In the genomic region with DNA sequence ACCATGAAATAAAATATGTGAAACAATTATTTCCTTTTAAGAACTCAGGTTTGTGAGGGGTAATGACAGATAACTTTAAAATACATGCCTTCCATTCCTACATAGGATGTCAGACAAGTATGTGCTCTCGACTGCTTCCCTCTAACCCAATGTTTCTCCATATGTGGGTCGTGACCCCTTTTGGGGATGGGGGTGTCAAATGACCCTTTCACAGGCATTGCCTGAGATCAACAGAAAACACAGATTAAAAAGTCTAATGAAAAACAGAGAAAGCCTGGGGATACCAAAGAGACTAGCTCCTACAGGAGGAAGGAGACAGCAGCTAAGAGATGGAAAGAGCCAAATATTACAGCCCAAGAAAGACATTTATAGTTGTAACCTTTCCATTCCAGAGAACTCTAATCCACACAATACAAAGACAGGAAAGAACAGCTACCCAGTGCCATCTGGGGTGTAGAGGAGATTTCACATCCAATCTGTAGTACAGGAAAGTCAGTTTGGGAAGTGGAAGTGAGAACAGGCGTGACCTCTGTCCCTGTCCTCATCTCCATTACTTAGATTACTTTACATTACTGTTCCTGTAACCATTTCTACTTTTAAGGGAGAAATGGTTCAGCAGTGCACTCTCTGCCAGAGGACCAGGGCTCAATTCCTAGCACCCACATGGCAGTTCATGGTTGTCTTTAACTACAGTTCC, we compare ENCODE assay signal across 24 mouse cellular contexts. TPM values are rescaled to one million over a fixed set of nuclear protein-coding genes. Genes with fewer than 3 reads are reported as not detected.
DNase-seq lines count a peak whose midpoint lies in the region; ATAC-seq lines count a peak whose summit lies in the region.
"Had no signal": no experiment of that assay in that cellular context is flagged by ENCODE, and none has a peak within 500 bp of the region (broad histone marks: within the 10 kb centered on the region; RNA-seq: fewer than 3 reads in every experiment).

No protein-coding gene starts in this region.

- 61% methylated on average over 3 of the region's 3 CpGs for WGBS in hindbrain, embryonic 10.5 days
- 75% methylated on average over 3 of the region's 3 CpGs for WGBS in hindbrain, embryonic 14.5 days

- H3K27ac ChIP-seq in hindbrain, embryonic 10.5 days: no peak overlapping the region
- H3K27ac ChIP-seq in hindbrain, embryonic 14.5 days: no peak overlapping the region
- H3K27ac ChIP-seq: embryonic facial prominence, embryonic 12.5 days; forebrain, embryonic 15.5 days; hindbrain, embryonic 12.5 days; hindbrain, postnatal 0 days had no signal

- no peaks in the 10 kb centered on the region for H3K27me3 ChIP-seq in hindbrain, embryonic 10.5 days (ENCODE audit: insufficient read depth, poor library complexity, severe bottlenecking)
- no peaks in the 10 kb centered on the region for H3K27me3 ChIP-seq in hindbrain, embryonic 14.5 days (ENCODE audit: control insufficient read depth, insufficient read depth, low read length)
- H3K27me3 ChIP-seq: embryonic facial prominence, embryonic 12.5 days; forebrain, embryonic 15.5 days; heart, embryonic 12.5 days; hindbrain, embryonic 12.5 days had no signal

- peaks cover 12% of the 10 kb centered on the region for H3K4me1 ChIP-seq in hindbrain, embryonic 10.5 days (replicated peaks)
- H3K4me1 ChIP-seq in hindbrain, embryonic 14.5 days (replicated peaks; ENCODE audit: control insufficient read depth, insufficient read depth, low read length): no peaks in the 10 kb centered on the region; the same call in 1 of the 2 replicates
- H3K4me1 ChIP-seq: hindbrain, embryonic 12.5 days had no signal

- no peak overlapping the region for H3K9ac ChIP-seq in hindbrain, embryonic 14.5 days
- H3K9ac ChIP-seq: embryonic facial prominence, embryonic 12.5 days; forebrain, embryonic 15.5 days; heart, embryonic 12.5 days; hindbrain, embryonic 12.5 days had no signal

- H3K4me2 ChIP-seq in hindbrain, embryonic 14.5 days (replicated peaks): no peak overlapping the region
- H3K4me2 ChIP-seq: embryonic facial prominence, embryonic 12.5 days; forebrain, embryonic 15.5 days; heart, embryonic 12.5 days; hindbrain, embryonic 12.5 days had no signal

- peak; percentile 24 for DNase-seq in hindbrain, embryonic 10.5 days (ENCODE audit: low spot score)
- no peak for DNase-seq in hindbrain, embryonic 14.5 days (ENCODE audit: low spot score)
- DNase-seq in embryo, embryonic 11 days: peak; percentile 31
- DNase-seq in forelimb bud, embryonic 11.5 days (ENCODE audit: low read depth, low spot score): peak; percentile 24
- DNase-seq in mesoderm, embryonic 11.5 days (ENCODE audit: low read depth, low spot score): peak; percentile 37
- no peak for DNase-seq in lung, postnatal 36 days
- DNase-seq in spleen, postnatal 10 days (ENCODE audit: low spot score in 2 of 2): no peak
- no peak for DNase-seq in ovary, adult 18-20 months (ENCODE audit: low spot score)
- DNase-seq: adrenal gland, postnatal 10 days; cerebellum, adult 11-12 months; cerebellum, adult 9-11 months; cerebellum, postnatal 36 days; gastrocnemius, postnatal 10 days had no signal

- peaks cover 7% of the 10 kb centered on the region for H3K36me3 ChIP-seq in hindbrain, embryonic 10.5 days
- no peaks in the 10 kb centered on the region; the same call in 1 of the 2 replicates for H3K36me3 ChIP-seq in hindbrain, embryonic 14.5 days (replicated peaks; ENCODE audit: control insufficient read depth, insufficient read depth)
- H3K36me3 ChIP-seq: embryonic facial prominence, embryonic 12.5 days; forebrain, embryonic 15.5 days had no signal

- no peaks in the 10 kb centered on the region for H3K9me3 ChIP-seq in hindbrain, embryonic 10.5 days
- H3K9me3 ChIP-seq in hindbrain, embryonic 14.5 days (ENCODE audit: control insufficient read depth, low read length): no peaks in the 10 kb centered on the region
- H3K9me3 ChIP-seq: embryonic facial prominence, embryonic 12.5 days; forebrain, embryonic 15.5 days; heart, embryonic 12.5 days; hindbrain, embryonic 12.5 days had no signal

- H3K4me3 ChIP-seq in hindbrain, embryonic 10.5 days: no peak overlapping the region
- no peak overlapping the region for H3K4me3 ChIP-seq in hindbrain, embryonic 14.5 days (replicated peaks; ENCODE audit: low read length)
- H3K4me3 ChIP-seq: embryonic facial prominence, embryonic 12.5 days; forebrain, embryonic 15.5 days; heart, embryonic 12.5 days; hindbrain, embryonic 12.5 days had no signal

- no peak for ATAC-seq in hindbrain, embryonic 14.5 days (ENCODE audit: low FRiP score)
- ATAC-seq: forebrain, embryonic 15.5 days; hindbrain, postnatal 0 days had no signal

RNA-seq across cellular contexts. Expression of a gene that starts 12.0 kb away (rescaled TPM):
- 5.4 and 6.0 TPM in 2 replicates for polyA plus RNA-seq in hindbrain, embryonic 10.5 days (2016; fragmentation: Nextera tagmentation; extraction: Ambion mirVana)
- 11.5 and 12.3 TPM in 2 replicates for polyA plus RNA-seq in hindbrain, embryonic 14.5 days (2014; fragmentation: Nextera tagmentation; extraction: Ambion mirVana)

RNA-seq across cellular contexts. Expression of a gene that starts 48.3 kb away (rescaled TPM):
- 85.3 and 96.3 TPM in 2 replicates for polyA plus RNA-seq in hindbrain, embryonic 10.5 days (2016; fragmentation: Nextera tagmentation; extraction: Ambion mirVana)
- 88.5 and 102 TPM in 2 replicates for polyA plus RNA-seq in hindbrain, embryonic 14.5 days (2014; fragmentation: Nextera tagmentation; extraction: Ambion mirVana)

RNA-seq across cellular contexts. Expression of a gene that starts 53.1 kb away (rescaled TPM):
- not detected in 2 replicates for polyA plus RNA-seq in hindbrain, embryonic 10.5 days (2016; fragmentation: Nextera tagmentation; extraction: Ambion mirVana)
- not detected in 2 replicates for polyA plus RNA-seq in hindbrain, embryonic 14.5 days (2014; fragmentation: Nextera tagmentation; extraction: Ambion mirVana)
- polyA plus RNA-seq: brain, embryonic 14.5 days; C2C12; embryonic facial prominence, embryonic 12.5 days; forebrain, embryonic 11.5 days; forebrain, embryonic 15.5 days; frontal cortex, adult 2 months; heart, embryonic 12.5 days; heart, embryonic 16.5 days; hindbrain, embryonic 12.5 days; hindbrain, postnatal 0 days; intestine, embryonic 14.5 days had no signal

Comparison
In these comparisons a context has a peak if more than half of its experiments do, and no peak if none do; other contexts are left out.
1. DNase-seq: peak in hindbrain, embryonic 10.5 days (single experiment), embryo, embryonic 11 days (single experiment), forelimb bud, embryonic 11.5 days (single experiment) and mesoderm, embryonic 11.5 days (single experiment); none in hindbrain, embryonic 14.5 days (single experiment), lung, postnatal 36 days (single experiment), spleen, postnatal 10 days (0 of 2) and ovary, adult 18-20 months (single experiment).